Mouse (Mus musculus) ovary, postnatal 36 days (tissue): ENCODE results near the gene Lrrc4b.

ENCODE experiments used
- DNase-seq: peaks from one replicate; pipeline ENCODE4 v3.0.0; 2022; ENCODE audit warnings: low spot score, mixed read lengths

The Lrrc4b gene

GRCm38 (mm10) chr7:44487936-44488335 lies 59.1 kb downstream of the Lrrc4b start:
- DNase-seq, result peak; percentile 1

GRCm38 (mm10) chr7:44488545-44488944 lies 59.7 kb downstream of the Lrrc4b start:
- peak; percentile 2 for DNase-seq

- DNase-seq, result no peak
Observed at GRCm38 (mm10) chr7:44490281-44490680, 61.5 kb downstream of the Lrrc4b start.

- DNase-seq, result peak; percentile 2
Observed at GRCm38 (mm10) chr7:44491391-44491790, 62.6 kb downstream of the Lrrc4b start.

GRCm38 (mm10) chr7:44492166-44492826 lies 63.5 kb downstream of the Lrrc4b start:
- DNase-seq, result peak; percentile 2

- DNase-seq, result no peak
Observed at GRCm38 (mm10) chr7:44494681-44495080, 65.9 kb downstream of the Lrrc4b start.

- no peak for DNase-seq
Observed at GRCm38 (mm10) chr7:44495086-44495485, 66.3 kb downstream of the Lrrc4b start.

GRCm38 (mm10) chr7:44495992-44496770 lies 67.4 kb downstream of the Lrrc4b start, which contains the start of the genes Emc10 and Fam71e1:
Emc10 (minus strand) TSS chr7:44496529.
Fam71e1 (plus strand) TSS chr7:44496581.
- DNase-seq, result peak; percentile 97

GRCm38 (mm10) chr7:44496771-44497109 lies 67.9 kb downstream of the Lrrc4b start:
- DNase-seq, result no peak

GRCm38 (mm10) chr7:44497361-44498055 lies 68.7 kb downstream of the Lrrc4b start:
- DNase-seq, result no peak

GRCm38 (mm10) chr7:44498922-44499321 lies 70.1 kb downstream of the Lrrc4b start:
- no peak for DNase-seq

GRCm38 (mm10) chr7:44500046-44500445 lies 71.2 kb downstream of the Lrrc4b start:
- no peak for DNase-seq

GRCm38 (mm10) chr7:44501563-44502115 lies 72.8 kb downstream of the Lrrc4b start:
- peak; percentile 45 for DNase-seq

- no peak for DNase-seq
Observed at GRCm38 (mm10) chr7:44507491-44507890, 78.7 kb downstream of the Lrrc4b start.
